ENCODE assay signal across 17 mouse cellular contexts in genomic region chr16:66968336-66968735, GRCm38 (mm10).
"Had no signal": no experiment of that assay in that cellular context is flagged by ENCODE, and none has a peak within 500 bp of the region (broad histone marks: within the 10 kb centered on the region; RNA-seq: fewer than 3 reads in every experiment).

No protein-coding gene starts in this region.

- H3K4me2 ChIP-seq: liver, embryonic 13.5 days; midbrain, embryonic 11.5 days had no signal

- H3K27me3 ChIP-seq: liver, embryonic 13.5 days had no signal

- H3K4me1 ChIP-seq: liver, embryonic 13.5 days had no signal

- H3K27ac ChIP-seq: kidney, postnatal 0 days; liver, embryonic 13.5 days; stomach, postnatal 0 days had no signal

- H3K4me3 ChIP-seq: layer of hippocampus, adult 2 months; liver, embryonic 13.5 days had no signal

- H3K36me3 ChIP-seq: liver, embryonic 13.5 days had no signal

- DNase-seq: kidney, postnatal 25 days; layer of hippocampus, adult 9-11 months; liver, embryonic 13.5 days; lung, adult 2 months; lung, postnatal 14 days; lung, postnatal 4 days; midbrain, embryonic 14.5 days; right cerebral cortex, adult 18-20 months; right cerebral cortex, postnatal 14 days; right cerebral cortex, postnatal 4 days; thymus, adult 2 months; thymus, postnatal 14 days; thymus, postnatal 4 days had no signal

- H3K9me3 ChIP-seq: liver, embryonic 13.5 days had no signal

- H3K9ac ChIP-seq: liver, embryonic 13.5 days had no signal
